Mouse (Mus musculus): Measurements from ENCODE around the gene Cox20.

GRCm38 (mm10) chr1:178320038-178320722 lies 1.2 kb downstream of the Cox20 start:
- TF ChIP-seq CTCF (IDR thresholded peaks at IDR 0.05; ENCODE audit: control insufficient read depth, insufficient read depth, insufficient replicate concordance, low read depth, low read length), result no peak
- TF ChIP-seq POLR2A (IDR thresholded peaks at IDR 0.05; ENCODE audit: control insufficient read depth, low read depth, low read length), result no peak
